Mouse (Mus musculus) lung, embryonic 14.5 days (tissue): ENCODE data around the gene Negr1. TPM values are rescaled to one million over a fixed set of nuclear protein-coding genes. Genes with fewer than 3 reads are reported as not detected.
A peak's percentile ranks its signal among the peaks of the same experiment; 100 is the strongest.

Experiments
- ATAC-seq: fragments of 200-750 bp; cut with Nextera tagmentation; 2 replicates; pipeline ENCODE4 v1.8.0; 2017; ENCODE audit warnings: mild to moderate bottlenecking, moderate TSS enrichment, moderate library complexity; ENCODE audit not compliant: insufficient read depth
- DNase-seq: peaks from one replicate; pipeline ENCODE4 v3.0.0-alpha.2; 2015
- H3K27ac ChIP-seq: fragments of 300-500 bp; sonication (generic); 2 replicates; pipeline ENCODE4 v1.5.1; 2014; ENCODE audit warnings: low read depth, mild to moderate bottlenecking, moderate library complexity
- H3K27me3 ChIP-seq: fragments of 300-500 bp; sonication (generic); 2 replicates; pipeline ENCODE4 v1.6.1; 2014; ENCODE audit warnings: low read length, control low read depth; ENCODE audit not compliant: insufficient read depth
- H3K36me3 ChIP-seq: fragments of 300-500 bp; sonication (generic); 2 replicates; pipeline ENCODE4 v1.6.1; 2014; ENCODE audit warnings: control low read depth; ENCODE audit not compliant: insufficient read depth
- H3K4me1 ChIP-seq: fragments of 300-500 bp; sonication (generic); 2 replicates; pipeline ENCODE4 v1.6.1; 2014; ENCODE audit warnings: antibody characterized with exemption, control low read depth; ENCODE audit not compliant: insufficient read depth
- H3K4me2 ChIP-seq: fragments of 300-500 bp; sonication (generic); 2 replicates; pipeline ENCODE4 v1.6.1; 2014; ENCODE audit warnings: mild to moderate bottlenecking
- H3K4me3 ChIP-seq: fragments of 300-500 bp; sonication (generic); 2 replicates; pipeline ENCODE4 v1.5.1; 2014; ENCODE audit warnings: low read depth, low read length
- H3K9ac ChIP-seq: fragments of 300-500 bp; sonication (generic); 2 replicates; pipeline ENCODE4 v1.6.1; 2014
- H3K9me3 ChIP-seq: fragments of 300-500 bp; sonication (generic); 2 replicates; pipeline ENCODE4 v1.6.1; 2016; ENCODE audit warnings: low read depth, low read length, control low read depth
- CTCF ChIP-seq: IDR thresholded peaks from 2 replicates; pipeline ENCODE4 v1.5.1; 2016; ENCODE audit warnings: antibody characterized with exemption, low read depth
- WGBS: fragments of 180-500 bp; shearing (Covaris S2); extraction: QIAGEN DNeasy Blood & Tissue Kit; methylation state at CpG from one replicate; pipeline ENCODE4 v1.1.7; 2014; 5-methylcytosine and 5-hydroxymethylcytosine counted together
- polyA plus RNA-seq: library from polyadenylated mRNA; unstranded; fragments of >200 nt; fragmentation: Nextera tagmentation; extraction: Ambion mirVana; gene quantifications from 2 replicates; pipeline ENCODE4 v1.2.1, GENCODE M21; 2014

Gene Negr1
- polyA plus RNA-seq, 1 experiment from 2014 or later: 7.8 TPM

- no peak overlapping the region for H3K27ac ChIP-seq
- ATAC-seq (no peak), DNase-seq (no peak)
- H3K27me3 ChIP-seq: no peaks in the 10 kb centered on the region
- H3K4me1 ChIP-seq: peaks cover 1% of the 10 kb centered on the region; the same call in 1 of the 2 replicates
- WGBS: 83% methylated on average over 2 of the region's 2 CpGs
- TF ChIP-seq CTCF: no peak
- H3K36me3 ChIP-seq: no peaks in the 10 kb centered on the region
- no peaks in the 10 kb centered on the region for H3K9me3 ChIP-seq
- H3K4me3 ChIP-seq: no peak overlapping the region
- H3K4me2 ChIP-seq: no peak overlapping the region
- H3K9ac ChIP-seq: no peak overlapping the region
Observed at GRCm38 (mm10) chr3:156771626-156772025, 210.0 kb downstream of the Negr1 start.

- DNase-seq: no peak
- 48% methylated on average over 1 of the region's 1 CpGs for WGBS
Observed at GRCm38 (mm10) chr3:156772057-156772456, 210.5 kb downstream of the Negr1 start.

GRCm38 (mm10) chr3:156784309-156784852 is 222.8 kb downstream of the Negr1 start:
- Histone ChIP-seq H3K9me3 (no peaks in the 10 kb centered on the region), H3K27me3 (no peaks in the 10 kb centered on the region), H3K4me1 (no peaks in the 10 kb centered on the region), H3K36me3 (no peaks in the 10 kb centered on the region), H3K4me3 (no peak overlapping the region), H3K9ac (no peak overlapping the region), H3K4me2 (no peak overlapping the region), H3K27ac (no peak overlapping the region)
- TF ChIP-seq CTCF: no peak
- no peak for ATAC-seq
- WGBS: 44% methylated on average over 1 of the region's 1 CpGs
- DNase-seq: no peak

More at GRCm38 (mm10) chr3:156772057-156772456, 210.5 kb downstream of the Negr1 start:
- Histone ChIP-seq H3K4me3 (no peak overlapping the region), H3K36me3 (no peaks in the 10 kb centered on the region), H3K9me3 (no peaks in the 10 kb centered on the region), H3K4me2 (no peak overlapping the region), H3K4me1 (no peaks in the 10 kb centered on the region), H3K27me3 (no peaks in the 10 kb centered on the region), H3K9ac (no peak overlapping the region), H3K27ac (no peak overlapping the region)
- ATAC-seq: peak; percentile 59; the same call in 1 of the 2 replicates
- TF ChIP-seq CTCF: peak; percentile 46; the same call in 1 of the 2 replicates

GRCm38 (mm10) chr3:156786355-156786754 is 224.8 kb downstream of the Negr1 start:
- no peak overlapping the region for H3K9ac ChIP-seq
- no peaks in the 10 kb centered on the region for H3K4me1 ChIP-seq
- H3K4me3 ChIP-seq: no peak overlapping the region
- no peak for TF ChIP-seq CTCF
- DNase-seq: peak; percentile 37
- no peaks in the 10 kb centered on the region for H3K27me3 ChIP-seq
- H3K4me2 ChIP-seq: no peak overlapping the region
- H3K27ac ChIP-seq: no peak overlapping the region
- H3K9me3 ChIP-seq: no peaks in the 10 kb centered on the region
- no peaks in the 10 kb centered on the region for H3K36me3 ChIP-seq
- peak; percentile 75; the same call in 1 of the 2 replicates for ATAC-seq
- 42% methylated on average over 1 of the region's 1 CpGs for WGBS

- TF ChIP-seq CTCF: no peak
- Histone ChIP-seq H3K4me2 (no peak overlapping the region), H3K9me3 (no peaks in the 10 kb centered on the region), H3K9ac (no peak overlapping the region), H3K4me3 (no peak overlapping the region), H3K27me3 (no peaks in the 10 kb centered on the region), H3K4me1 (no peaks in the 10 kb centered on the region), H3K27ac (no peak overlapping the region), H3K36me3 (no peaks in the 10 kb centered on the region)
- no peak for DNase-seq
- no peak for ATAC-seq
Observed at GRCm38 (mm10) chr3:156791234-156791633, 229.6 kb downstream of the Negr1 start.

GRCm38 (mm10) chr3:156792743-156793142 is 231.1 kb downstream of the Negr1 start:
- no peak for DNase-seq
- TF ChIP-seq CTCF: no peak
- Histone ChIP-seq H3K36me3 (no peaks in the 10 kb centered on the region), H3K27me3 (no peaks in the 10 kb centered on the region), H3K9me3 (no peaks in the 10 kb centered on the region), H3K9ac (no peak overlapping the region), H3K27ac (no peak overlapping the region), H3K4me2 (no peak overlapping the region), H3K4me1 (no peaks in the 10 kb centered on the region), H3K4me3 (no peak overlapping the region)
- WGBS: 91% methylated on average over 7 of the region's 7 CpGs
- ATAC-seq: no peak

- no peak overlapping the region for H3K27ac ChIP-seq
- H3K9me3 ChIP-seq: no peaks in the 10 kb centered on the region
- ATAC-seq (no peak), DNase-seq (no peak)
- H3K27me3 ChIP-seq: no peaks in the 10 kb centered on the region
- H3K4me1 ChIP-seq: no peaks in the 10 kb centered on the region
- H3K9ac ChIP-seq: no peak overlapping the region
- no peak for TF ChIP-seq CTCF
- H3K36me3 ChIP-seq: no peaks in the 10 kb centered on the region
- no peak overlapping the region for H3K4me3 ChIP-seq
- 93% methylated on average over 4 of the region's 4 CpGs for WGBS
- H3K4me2 ChIP-seq: no peak overlapping the region
Observed at GRCm38 (mm10) chr3:156794091-156794490, 232.5 kb downstream of the Negr1 start.
